Mouse (Mus musculus): Measurements from ENCODE around the gene Trim2.

GRCm38 (mm10) chr3:84268434-84268833, 38.2 kb downstream of the Trim2 start:
- no peak for TF ChIP-seq POLR2A (IDR thresholded peaks at IDR 0.05; ENCODE audit: low read depth, low read length)
- TF ChIP-seq CTCF (IDR thresholded peaks at IDR 0.05; ENCODE audit: borderline replicate concordance, insufficient read depth, low read length) = no peak
